Mouse (Mus musculus): Measurements from ENCODE around the gene Ppp3ca.

GRCm38 (mm10) chr3:136669231-136670109 lies 454 bp upstream of the Ppp3ca start:
- TF ChIP-seq CTCF (IDR thresholded peaks at IDR 0.05; ENCODE audit: extremely low read depth, insufficient read length, insufficient replicate concordance, low read depth, low read length) (no peak), POLR2A (IDR thresholded peaks at IDR 0.05; ENCODE audit: low read depth, low read length) (peak; percentile 93)

Data from small intestine, adult 2 months (tissue).